Mouse (Mus musculus) frontal cortex, postnatal 14 days (tissue): ENCODE data around the gene Ep300.
"Not testable (repeated sequence)": the region's sequence is repeated elsewhere in the genome, so short reads cannot be mapped to it uniquely, and the experiment has no call there.

Experiments used
- DNase-seq, 2 experiments: peaks; one replicate each; pipeline ENCODE4 v3.0.0; 2022; ENCODE audit warnings: low spot score in 2 of 2

The Ep300 gene

GRCm38 (mm10) chr15:81700601-81701000 is 115.5 kb downstream of the Ep300 start:
- no peak for DNase-seq

GRCm38 (mm10) chr15:81701350-81701749 is 116.2 kb downstream of the Ep300 start:
- not testable (repeated sequence) for DNase-seq
